Mouse (Mus musculus) brain, embryonic 14.5 days (tissue): ENCODE measurements around the gene Srp72.
"Not testable (repeated sequence)": the region's sequence is repeated elsewhere in the genome, so short reads cannot be mapped to it uniquely, and the experiment has no call there.

Experiments used
- CTCF ChIP-seq: fragments of 200-500 bp; IDR thresholded peaks from 2 replicates; pipeline ENCODE4 v1.5.1; 2012; ENCODE audit warnings: inconsistent platforms, mild to moderate bottlenecking, moderate library complexity, borderline replicate concordance; ENCODE audit not compliant: insufficient read depth, insufficient read length; ENCODE audit errors: extremely low read depth
- POLR2A ChIP-seq: fragments of 200-500 bp; IDR thresholded peaks from 2 replicates; pipeline ENCODE4 v1.6.1; 2012; ENCODE audit warnings: mild to moderate bottlenecking, inconsistent platforms, borderline replicate concordance; ENCODE audit not compliant: poor library complexity, insufficient read depth, insufficient read length, severe bottlenecking; ENCODE audit errors: extremely low read depth

- not testable (repeated sequence) for TF ChIP-seq POLR2A, CTCF
These were observed 3.4 kb upstream of the Srp72 start for GRCm38 (mm10) chr5:76971115-76971514.
